Mouse (Mus musculus): ENCODE results near the gene Olfr31. TPM values are rescaled to one million over a fixed set of nuclear protein-coding genes. Genes with fewer than 3 reads are reported as not detected.
A peak's percentile ranks its signal among the peaks of the same experiment; 100 is the strongest.

Gene Olfr31
- polyA plus RNA-seq, 1 experiment from 2014 or later = not detected

GRCm38 (mm10) chr14:14350263-14351147 is 27.9 kb downstream of the Olfr31 start:
- Histone ChIP-seq H3K4me3 (no peak overlapping the region), H3K27me3 (ENCODE audit: insufficient read depth, poor library complexity, severe bottlenecking) (no peaks in the 10 kb centered on the region), H3K27ac (no peak overlapping the region), H3K36me3 (peaks cover 55% of the 10 kb centered on the region), H3K4me1 (0 out of 2 replicates have a peak, but pooled peaks cover 3% of the 10 kb centered on the region), H3K9me3 (peaks cover 68% of the 10 kb centered on the region)
- no peak for DNase-seq (ENCODE audit: low spot score)
- WGBS = 94% methylated on average over 29 of the region's 29 CpGs

- peaks cover 73% of the 10 kb centered on the region for H3K9me3 ChIP-seq
Observed at GRCm38 (mm10) chr14:14351148-14351455, 28.5 kb downstream of the Olfr31 start.

GRCm38 (mm10) chr14:14351721-14352590 is 29.3 kb downstream of the Olfr31 start:
- H3K36me3 ChIP-seq = peaks cover 55% of the 10 kb centered on the region

More at GRCm38 (mm10) chr14:14351148-14351455, 28.5 kb downstream of the Olfr31 start:
- Histone ChIP-seq H3K27me3 (ENCODE audit: insufficient read depth, poor library complexity, severe bottlenecking) (no peaks in the 10 kb centered on the region), H3K36me3 (peaks cover 56% of the 10 kb centered on the region), H3K27ac (no peak overlapping the region), H3K4me1 (0 out of 2 replicates have a peak, but pooled peaks cover 3% of the 10 kb centered on the region), H3K4me3 (no peak overlapping the region)
- no peak for DNase-seq (ENCODE audit: low spot score)
- 96% methylated on average over 7 of the region's 7 CpGs for WGBS

GRCm38 (mm10) chr14:14352606-14353005 is 30.0 kb downstream of the Olfr31 start:
- H3K4me3 ChIP-seq = no peak overlapping the region
- no peak for DNase-seq (ENCODE audit: low spot score)
- H3K27ac ChIP-seq = no peak overlapping the region
- 82% methylated on average over 6 of the region's 6 CpGs for WGBS
- H3K36me3 ChIP-seq = peaks cover 51% of the 10 kb centered on the region
- H3K9me3 ChIP-seq = peaks cover 62% of the 10 kb centered on the region
- H3K27me3 ChIP-seq (ENCODE audit: insufficient read depth, poor library complexity, severe bottlenecking) = no peaks in the 10 kb centered on the region
- H3K4me1 ChIP-seq = no peaks in the 10 kb centered on the region

More at GRCm38 (mm10) chr14:14351721-14352590, 29.3 kb downstream of the Olfr31 start:
- 93% methylated on average over 9 of the region's 9 CpGs for WGBS
- no peaks in the 10 kb centered on the region for H3K27me3 ChIP-seq (ENCODE audit: insufficient read depth, poor library complexity, severe bottlenecking)
- H3K9me3 ChIP-seq = peaks cover 69% of the 10 kb centered on the region
- no peak for DNase-seq (ENCODE audit: low spot score)
- no peak overlapping the region for H3K4me3 ChIP-seq
- H3K4me1 ChIP-seq = no peaks in the 10 kb centered on the region
- no peak overlapping the region for H3K27ac ChIP-seq

GRCm38 (mm10) chr14:14353081-14353732 is 30.6 kb downstream of the Olfr31 start:
- no peak overlapping the region for H3K4me3 ChIP-seq
- H3K27me3 ChIP-seq (ENCODE audit: insufficient read depth, poor library complexity, severe bottlenecking) = no peaks in the 10 kb centered on the region
- no peaks in the 10 kb centered on the region for H3K4me1 ChIP-seq
- peaks cover 59% of the 10 kb centered on the region for H3K9me3 ChIP-seq
- no peak for DNase-seq (ENCODE audit: low spot score)
- WGBS = 90% methylated on average over 7 of the region's 7 CpGs
- H3K36me3 ChIP-seq = peaks cover 45% of the 10 kb centered on the region
- H3K27ac ChIP-seq = no peak overlapping the region

GRCm38 (mm10) chr14:14353740-14354510 is 31.3 kb downstream of the Olfr31 start:
- 88% methylated on average over 8 of the region's 8 CpGs for WGBS
- peaks cover 54% of the 10 kb centered on the region for H3K9me3 ChIP-seq
- H3K4me3 ChIP-seq = no peak overlapping the region
- no peak overlapping the region for H3K27ac ChIP-seq
- H3K36me3 ChIP-seq = peaks cover 41% of the 10 kb centered on the region
- H3K4me1 ChIP-seq = no peaks in the 10 kb centered on the region
- DNase-seq (ENCODE audit: low spot score) = no peak
- no peaks in the 10 kb centered on the region for H3K27me3 ChIP-seq (ENCODE audit: insufficient read depth, poor library complexity, severe bottlenecking)

GRCm38 (mm10) chr14:14354511-14355359 is 32.1 kb downstream of the Olfr31 start:
- no peaks in the 10 kb centered on the region for H3K27me3 ChIP-seq (ENCODE audit: insufficient read depth, poor library complexity, severe bottlenecking)
- peaks cover 46% of the 10 kb centered on the region for H3K9me3 ChIP-seq
- 94% methylated on average over 13 of the region's 13 CpGs for WGBS
- H3K27ac ChIP-seq = no peak overlapping the region
- DNase-seq (ENCODE audit: low spot score) = no peak
- no peak overlapping the region; the same call in 1 of the 2 replicates for H3K4me3 ChIP-seq
- H3K4me1 ChIP-seq = no peaks in the 10 kb centered on the region
- peaks cover 33% of the 10 kb centered on the region for H3K36me3 ChIP-seq

- Histone ChIP-seq H3K27ac (no peak overlapping the region), H3K4me1 (no peaks in the 10 kb centered on the region), H3K36me3 (peaks cover 27% of the 10 kb centered on the region), H3K4me3 (no peak overlapping the region), H3K9me3 (peaks cover 41% of the 10 kb centered on the region), H3K27me3 (ENCODE audit: insufficient read depth, poor library complexity, severe bottlenecking) (no peaks in the 10 kb centered on the region)
- peak; percentile 73 for DNase-seq (ENCODE audit: low spot score)
- 93% methylated on average over 8 of the region's 8 CpGs for WGBS
Observed at GRCm38 (mm10) chr14:14355360-14355646, 32.7 kb downstream of the Olfr31 start.

Other genes starting within 250 kb of the Olfr31 start
- gene Psmd6, start 201.8 kb upstream of the Olfr31 start, polyA plus RNA-seq (2016; fragmentation: Nextera tagmentation; extraction: Ambion mirVana) = 237 and 269 TPM in 2 replicates
- not detected in 2 replicates for gene Olfr720, start 136.0 kb upstream of the Olfr31 start, polyA plus RNA-seq (2016; fragmentation: Nextera tagmentation; extraction: Ambion mirVana)
- gene Il3ra, start 23.4 kb downstream of the Olfr31 start, polyA plus RNA-seq (2016; fragmentation: Nextera tagmentation; extraction: Ambion mirVana) = 5.0 and 5.3 TPM in 2 replicates
- not detected in 2 replicates for gene Olfr721-ps1, start 78.5 kb downstream of the Olfr31 start, polyA plus RNA-seq (2016; fragmentation: Nextera tagmentation; extraction: Ambion mirVana)

Data from heart, embryonic 10.5 days (tissue).